8 mouse cellular contexts compared by ENCODE assay signal in the genomic region with DNA sequence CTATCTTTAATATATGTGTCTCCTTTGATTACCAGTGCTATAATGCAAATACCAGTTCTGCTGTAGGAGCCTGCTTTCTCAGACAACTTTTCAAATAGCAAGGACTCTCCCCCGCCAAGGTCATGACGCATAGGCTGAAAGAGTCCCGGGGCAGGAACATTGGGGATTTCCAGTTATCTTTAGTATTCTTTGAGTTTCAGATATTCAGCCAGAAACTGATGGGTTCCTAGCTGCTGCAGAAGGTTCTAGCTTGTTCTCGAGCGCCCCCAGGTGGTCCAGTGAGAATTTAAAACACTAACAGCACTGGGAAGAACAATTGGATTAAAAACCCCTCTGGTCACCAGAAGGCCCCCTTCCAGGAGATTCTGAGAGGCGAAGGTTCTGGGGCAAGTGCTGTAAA. TPM values are rescaled to one million over a fixed set of nuclear protein-coding genes. Genes with fewer than 3 reads are reported as not detected.
DNase-seq lines count a peak whose midpoint lies in the region; ATAC-seq and TF ChIP-seq lines count a peak whose summit lies in the region.

No protein-coding gene starts in this region.

- H3K9ac ChIP-seq in forebrain, postnatal 0 days: no peak overlapping the region
- no peak overlapping the region for H3K9ac ChIP-seq in forebrain, embryonic 16.5 days (replicated peaks; ENCODE audit: low read depth, low read length)
- no peak overlapping the region for H3K9ac ChIP-seq in lung, postnatal 0 days (replicated peaks; ENCODE audit: low read depth)

- H3K9me3 ChIP-seq in forebrain, postnatal 0 days (ENCODE audit: low read length): no peaks in the 10 kb centered on the region
- H3K9me3 ChIP-seq in forebrain, embryonic 16.5 days (ENCODE audit: control insufficient read depth, low read length): no peaks in the 10 kb centered on the region
- no peaks in the 10 kb centered on the region for H3K9me3 ChIP-seq in lung, postnatal 0 days (ENCODE audit: low read length)

- peaks cover 5% of the 10 kb centered on the region; the same call in 1 of the 2 replicates for H3K36me3 ChIP-seq in forebrain, postnatal 0 days (ENCODE audit: insufficient read depth)
- no peaks in the 10 kb centered on the region for H3K36me3 ChIP-seq in forebrain, embryonic 16.5 days (ENCODE audit: control insufficient read depth, insufficient read depth)
- peaks cover 17% of the 10 kb centered on the region; the same call in 1 of the 2 replicates for H3K36me3 ChIP-seq in lung, postnatal 0 days (ENCODE audit: insufficient read depth, low read length)

- no peaks in the 10 kb centered on the region for H3K4me1 ChIP-seq in forebrain, postnatal 0 days (ENCODE audit: insufficient read depth)
- no peaks in the 10 kb centered on the region for H3K4me1 ChIP-seq in forebrain, embryonic 16.5 days (replicated peaks; ENCODE audit: control insufficient read depth, insufficient read depth, low read length)
- no peaks in the 10 kb centered on the region for H3K4me1 ChIP-seq in lung, postnatal 0 days (ENCODE audit: insufficient read depth, low read depth, low read length)

- no peak overlapping the region for H3K4me2 ChIP-seq in forebrain, postnatal 0 days (ENCODE audit: low read depth)
- no peak overlapping the region for H3K4me2 ChIP-seq in forebrain, embryonic 16.5 days (ENCODE audit: low read length)
- no peak overlapping the region for H3K4me2 ChIP-seq in lung, postnatal 0 days (replicated peaks; ENCODE audit: low read depth, low read length)

- no peak for ATAC-seq in forebrain, postnatal 0 days
- ATAC-seq in forebrain, embryonic 16.5 days: no peak
- no peak for ATAC-seq in lung, postnatal 0 days

- WGBS in forebrain, postnatal 0 days: 38% methylated on average over 6 of the region's 6 CpGs
- WGBS in forebrain, embryonic 16.5 days: 36% methylated on average over 6 of the region's 6 CpGs
- WGBS in lung, postnatal 0 days: 24% methylated on average over 6 of the region's 6 CpGs

- TF ChIP-seq CTCF in forebrain, postnatal 0 days (IDR thresholded peaks at IDR 0.05; ENCODE audit: low read depth): peak; percentile 71
- peak; percentile 73 for TF ChIP-seq CTCF in lung, postnatal 0 days (IDR thresholded peaks at IDR 0.05)

- DNase-seq in forebrain, postnatal 0 days: peak; percentile 81
- peak; percentile 68 for DNase-seq in A20 (ENCODE audit: low read depth, low spot score)
- DNase-seq in adrenal gland, adult 2 months: peak; percentile 76
- DNase-seq in embryo, embryonic 10.5 days (ENCODE audit: low spot score): peak; percentile 87
- peak; percentile 70 for DNase-seq in kidney, postnatal 14 days
- DNase-seq in lung, postnatal 0 days (ENCODE audit: low spot score): peak; percentile 63
- DNase-seq in spleen, postnatal 14 days (ENCODE audit: low spot score in 2 of 2): peak; percentile 27 to 53

- no peak overlapping the region for H3K4me3 ChIP-seq in forebrain, postnatal 0 days (ENCODE audit: low read depth, low read length)
- H3K4me3 ChIP-seq in forebrain, embryonic 16.5 days (replicated peaks; ENCODE audit: low read length): no peak overlapping the region
- no peak overlapping the region for H3K4me3 ChIP-seq in lung, postnatal 0 days (ENCODE audit: low read depth, low read length)

- H3K27ac ChIP-seq in forebrain, postnatal 0 days (ENCODE audit: low read depth, low read length): no peak overlapping the region
- no peak overlapping the region for H3K27ac ChIP-seq in forebrain, embryonic 16.5 days (ENCODE audit: low read length)
- H3K27ac ChIP-seq in lung, postnatal 0 days (ENCODE audit: low read length): no peak overlapping the region

- H3K27me3 ChIP-seq in forebrain, postnatal 0 days (ENCODE audit: insufficient read depth, low read length): no peaks in the 10 kb centered on the region
- H3K27me3 ChIP-seq in forebrain, embryonic 16.5 days (replicated peaks; ENCODE audit: control insufficient read depth, insufficient read depth, low read length): no peaks in the 10 kb centered on the region
- no peaks in the 10 kb centered on the region for H3K27me3 ChIP-seq in lung, postnatal 0 days (replicated peaks; ENCODE audit: insufficient read depth, low read length)

- TF ChIP-seq EP300 in lung, postnatal 0 days (IDR thresholded peaks at IDR 0.05): no peak

RNA-seq across cellular contexts. Expression of a gene that starts 35.2 kb away (rescaled TPM):
- total RNA-seq in forebrain, postnatal 0 days (2014; rRNA removed): 42.0 and 46.7 TPM in 2 replicates
- polyA plus RNA-seq in forebrain, postnatal 0 days (2015; fragmentation: Nextera tagmentation; extraction: Ambion mirVana): 15.3 and 20.8 TPM in 2 replicates
- polyA plus RNA-seq in forebrain, embryonic 16.5 days (2015; fragmentation: Nextera tagmentation; extraction: Ambion mirVana): 24.2 and 27.2 TPM in 2 replicates
- 10 to 100 TPM; 27.1 to 49.2 TPM for total RNA-seq in adrenal gland, adult 2 months (2021)
- 51.6 and 89.4 TPM in 2 replicates for polyA plus RNA-seq in adrenal gland, adult 2 months (2012; rRNA removed)
- 21.1 and 21.8 TPM in 2 replicates for polyA plus RNA-seq in lung, postnatal 0 days (2015; fragmentation: Nextera tagmentation; extraction: Ambion mirVana)
